Mouse (Mus musculus): ENCODE results near the gene Hacd1. TPM values are rescaled to one million over a fixed set of nuclear protein-coding genes. Genes with fewer than 3 reads are reported as not detected.

The Hacd1 gene
- total RNA-seq, 2 experiments from 2014 or later = 35.3 to 35.6 TPM

Other genes starting within 250 kb of the Hacd1 start
- gene Stam, start 18.0 kb upstream of the Hacd1 start, total RNA-seq (2021) = 100 to 1,000 TPM in 1 of 2 experiments, 10 to 100 TPM in 1; 92.6 to 102 TPM
- gene Tmem236, start 118.4 kb upstream of the Hacd1 start, total RNA-seq (2021) = under 1 TPM in 1 of 2 experiments, not detected in 1; 0.24 TPM
- 1 to 10 TPM; 7.6 to 8.3 TPM for gene Mrc1, start 173.3 kb upstream of the Hacd1 start, total RNA-seq (2021)